Mouse (Mus musculus) neural tube, embryonic 14.5 days (tissue): ENCODE results near the gene D430042O09Rik. TPM values are rescaled to one million over a fixed set of nuclear protein-coding genes. Genes with fewer than 3 reads are reported as not detected.
"Not testable (repeated sequence)": the region's sequence is repeated elsewhere in the genome, so short reads cannot be mapped to it uniquely, and the experiment has no call there.

ENCODE experiments used
- ATAC-seq: fragments of 200-750 bp; cut with Nextera tagmentation; 2 replicates; pipeline ENCODE4 v1.8.0; 2017; ENCODE audit warnings: low read depth, mild to moderate bottlenecking, moderate TSS enrichment, moderate library complexity
- H3K27ac ChIP-seq: fragments of 300-500 bp; sonication (generic); 2 replicates; pipeline ENCODE4 v1.5.1; 2014; ENCODE audit warnings: low read depth, mild to moderate bottlenecking, control low read depth, low read length, moderate library complexity, mixed read lengths
- H3K27me3 ChIP-seq: fragments of 300-500 bp; sonication (generic); 2 replicates; pipeline ENCODE4 v1.6.1; 2014; ENCODE audit warnings: low read length; ENCODE audit not compliant: control insufficient read depth, insufficient read depth
- H3K36me3 ChIP-seq: fragments of 300-500 bp; sonication (generic); 2 replicates; pipeline ENCODE4 v1.6.1; 2014; ENCODE audit warnings: low read length, mixed read lengths; ENCODE audit not compliant: control insufficient read depth, insufficient read depth
- H3K4me1 ChIP-seq: fragments of 300-500 bp; sonication (generic); 2 replicates; pipeline ENCODE4 v1.6.1; 2014; ENCODE audit warnings: low read length; ENCODE audit not compliant: control insufficient read depth, insufficient read depth
- H3K4me2 ChIP-seq: fragments of 300-500 bp; sonication (generic); 2 replicates; pipeline ENCODE4 v1.6.1; 2014; ENCODE audit warnings: mild to moderate bottlenecking, low read depth, low read length, control low read depth
- H3K4me3 ChIP-seq: fragments of 300-500 bp; sonication (generic); 2 replicates; pipeline ENCODE4 v1.5.1; 2014; ENCODE audit warnings: low read depth, low read length, control low read depth, mixed read lengths
- H3K9ac ChIP-seq: fragments of 300-500 bp; sonication (generic); replicated peaks from 2 replicates; pipeline ENCODE4 v1.6.1; 2014; ENCODE audit warnings: low read depth, mild to moderate bottlenecking, control low read depth, low read length, mixed read lengths
- H3K9me3 ChIP-seq: fragments of 300-500 bp; sonication (generic); 2 replicates; pipeline ENCODE4 v1.6.1; 2016; ENCODE audit warnings: low read length; ENCODE audit not compliant: control insufficient read depth
- WGBS: fragments of 180-500 bp; shearing (Covaris S2); extraction: QIAGEN DNeasy Blood & Tissue Kit; methylation state at CpG from one replicate; pipeline ENCODE4 v1.1.7; 2014; 5-methylcytosine and 5-hydroxymethylcytosine counted together
- polyA plus RNA-seq: library from polyadenylated mRNA; unstranded; fragments of >200 nt; fragmentation: Nextera tagmentation; extraction: Ambion mirVana; gene quantifications from 2 replicates; pipeline ENCODE4 v1.2.1, GENCODE M21; 2014

The D430042O09Rik gene
- polyA plus RNA-seq, 1 experiment from 2014 or later = 6.8 TPM

- H3K4me1 ChIP-seq = peaks cover 20% of the 10 kb centered on the region
- H3K4me2 ChIP-seq = no peak overlapping the region
- H3K9ac ChIP-seq = no peak overlapping the region
- H3K27ac ChIP-seq = no peak overlapping the region
- H3K36me3 ChIP-seq = peaks cover 62% of the 10 kb centered on the region
- peaks cover 5% of the 10 kb centered on the region for H3K9me3 ChIP-seq
- no peak for ATAC-seq
- H3K4me3 ChIP-seq = no peak overlapping the region
- no peaks in the 10 kb centered on the region for H3K27me3 ChIP-seq
- 93% methylated on average over 1 of the region's 1 CpGs for WGBS
Measured at GRCm38 (mm10) chr7:125702791-125703190, 4.9 kb upstream of the D430042O09Rik start.

- H3K9me3 ChIP-seq = no peaks in the 10 kb centered on the region
- peak overlapping the region; percentile 89 for H3K9ac ChIP-seq
- no peaks in the 10 kb centered on the region for H3K27me3 ChIP-seq
- under 1% methylated on average over 24 of the region's 24 CpGs for WGBS
- peaks cover 27% of the 10 kb centered on the region for H3K4me1 ChIP-seq
- peak; percentile 87 for ATAC-seq
- peak overlapping the region; percentile 96 for H3K4me3 ChIP-seq
- peaks cover 19% of the 10 kb centered on the region for H3K36me3 ChIP-seq
- H3K4me2 ChIP-seq = peak overlapping the region; percentile 78
- H3K27ac ChIP-seq = peak overlapping the region; percentile 88
Measured at GRCm38 (mm10) chr7:125707186-125707585, 502 bp upstream of the D430042O09Rik start.

GRCm38 (mm10) chr7:125708100-125708499 lies 412 bp downstream of the D430042O09Rik start:
- WGBS = under 1% methylated on average over 14 of the region's 15 CpGs
- Histone ChIP-seq H3K9ac (peak overlapping the region; percentile 76), H3K4me1 (peaks cover 27% of the 10 kb centered on the region), H3K27me3 (no peaks in the 10 kb centered on the region), H3K27ac (peak overlapping the region; percentile 66; the same call in 1 of the 2 replicates), H3K9me3 (no peaks in the 10 kb centered on the region), H3K36me3 (peaks cover 11% of the 10 kb centered on the region; the same call in 1 of the 2 replicates), H3K4me3 (peak overlapping the region; percentile 96), H3K4me2 (peak overlapping the region; percentile 73)
- ATAC-seq = no peak

GRCm38 (mm10) chr7:125713542-125714055 lies 5.9 kb downstream of the D430042O09Rik start:
- not testable (repeated sequence) for H3K27me3 ChIP-seq, H3K27ac ChIP-seq, ATAC-seq, H3K9ac ChIP-seq, H3K9me3 ChIP-seq, H3K36me3 ChIP-seq, H3K4me3 ChIP-seq, H3K4me2 ChIP-seq, H3K4me1 ChIP-seq
- 97% methylated on average over 6 of the region's 7 CpGs for WGBS

- WGBS = 93% methylated on average over 3 of the region's 3 CpGs
- no peak overlapping the region for H3K4me3 ChIP-seq
- no peak for ATAC-seq
Measured at GRCm38 (mm10) chr7:125714803-125715202, 7.1 kb downstream of the D430042O09Rik start.

GRCm38 (mm10) chr7:125716724-125717123 lies 9.0 kb downstream of the D430042O09Rik start:
- no peak for ATAC-seq
- H3K9ac ChIP-seq = no peak overlapping the region
- 70% methylated on average over 2 of the region's 2 CpGs for WGBS
- H3K4me2 ChIP-seq = no peak overlapping the region
- H3K4me1 ChIP-seq = peaks cover 3% of the 10 kb centered on the region; the same call in 1 of the 2 replicates
- H3K4me3 ChIP-seq = no peak overlapping the region
- H3K27me3 ChIP-seq = no peaks in the 10 kb centered on the region
- no peak overlapping the region for H3K27ac ChIP-seq
- H3K36me3 ChIP-seq = no peaks in the 10 kb centered on the region
- no peaks in the 10 kb centered on the region for H3K9me3 ChIP-seq

More at GRCm38 (mm10) chr7:125714803-125715202, 7.1 kb downstream of the D430042O09Rik start:
- Histone ChIP-seq H3K27ac (no peak overlapping the region), H3K9ac (no peak overlapping the region), H3K4me2 (no peak overlapping the region), H3K4me1 (no peaks in the 10 kb centered on the region), H3K36me3 (no peaks in the 10 kb centered on the region), H3K27me3 (no peaks in the 10 kb centered on the region), H3K9me3 (no peaks in the 10 kb centered on the region)

GRCm38 (mm10) chr7:125717612-125718011 lies 9.9 kb downstream of the D430042O09Rik start:
- Histone ChIP-seq H3K4me1 (peaks cover 3% of the 10 kb centered on the region; the same call in 1 of the 2 replicates), H3K9ac (no peak overlapping the region)
- ATAC-seq = no peak

GRCm38 (mm10) chr7:125720370-125720769 lies 12.7 kb downstream of the D430042O09Rik start:
- no peak overlapping the region for H3K4me2 ChIP-seq
- no peak for ATAC-seq
- H3K9ac ChIP-seq = 0 out of 2 replicates have a peak overlapping the region, but pooled peaks have one; percentile 7
- no peak overlapping the region for H3K27ac ChIP-seq
- 70% methylated on average over 5 of the region's 5 CpGs for WGBS
- no peak overlapping the region for H3K4me3 ChIP-seq
- H3K36me3 ChIP-seq = no peaks in the 10 kb centered on the region
- no peaks in the 10 kb centered on the region for H3K27me3 ChIP-seq
- H3K4me1 ChIP-seq = peaks cover 3% of the 10 kb centered on the region; the same call in 1 of the 2 replicates
- no peaks in the 10 kb centered on the region for H3K9me3 ChIP-seq

More at GRCm38 (mm10) chr7:125717612-125718011, 9.9 kb downstream of the D430042O09Rik start:
- Histone ChIP-seq H3K27me3 (no peaks in the 10 kb centered on the region), H3K4me3 (no peak overlapping the region), H3K4me2 (no peak overlapping the region), H3K27ac (no peak overlapping the region), H3K36me3 (no peaks in the 10 kb centered on the region), H3K9me3 (no peaks in the 10 kb centered on the region)

- H3K9me3 ChIP-seq = no peaks in the 10 kb centered on the region
- H3K27me3 ChIP-seq = no peaks in the 10 kb centered on the region
- peaks cover 3% of the 10 kb centered on the region; the same call in 1 of the 2 replicates for H3K4me1 ChIP-seq
- ATAC-seq = no peak
- no peak overlapping the region for H3K27ac ChIP-seq
- H3K9ac ChIP-seq = no peak overlapping the region
- no peaks in the 10 kb centered on the region for H3K36me3 ChIP-seq
- no peak overlapping the region for H3K4me3 ChIP-seq
- H3K4me2 ChIP-seq = no peak overlapping the region
- 84% methylated on average over 4 of the region's 4 CpGs for WGBS
Measured at GRCm38 (mm10) chr7:125721033-125721432, 13.3 kb downstream of the D430042O09Rik start.
